Mouse (Mus musculus) adrenal gland, postnatal 14 days (tissue): ENCODE results near the gene Narfl. TPM values are rescaled to one million over a fixed set of nuclear protein-coding genes. Genes with fewer than 3 reads are reported as not detected.
"Not testable (repeated sequence)": the region's sequence is repeated elsewhere in the genome, so short reads cannot be mapped to it uniquely, and the experiment has no call there.

Experiments used
- DNase-seq: peaks from one replicate; pipeline ENCODE4 v3.0.0; 2021; ENCODE audit warnings: mixed read lengths
- long read RNA-seq, 2 experiments: library from polyadenylated mRNA; stranded (forward); transcript quantifications; one replicate each; pipeline ENCODE4 v2.0.0; 2021
- total RNA-seq: library from RNA; stranded (reverse); gene quantifications from 2 replicates; pipeline ENCODE4 v1.2.3, GENCODE M21; 2021

The Narfl gene
- 30.6 and 35.3 TPM in 2 replicates for total RNA-seq
- long read RNA-seq, experiment 1, transcript Narfl-201 (11 exons, 2,555 nt): major isoform, 53 of 68 reads
- long read RNA-seq, experiment 1, partial matches to known transcripts: 0 of 68 reads
- long read RNA-seq, experiment 1, other reads (novel, unspliced or antisense): 15 of 68 reads
- long read RNA-seq, experiment 2, transcript Narfl-201 (11 exons, 2,555 nt): major isoform, 51 of 68 reads
- long read RNA-seq, experiment 2, partial matches to known transcripts: 7 of 68 reads
- long read RNA-seq, experiment 2, other reads (novel, unspliced or antisense): 10 of 68 reads

- DNase-seq: peak; percentile 98
Observed at GRCm38 (mm10) chr17:25773549-25774120, at the start of gene Narfl. Gene Narfl (plus strand): TSS chr17:25773776.

GRCm38 (mm10) chr17:25723919-25724318 lies 49.7 kb upstream of the Narfl start:
- DNase-seq: no peak

GRCm38 (mm10) chr17:25725264-25725663 lies 48.3 kb upstream of the Narfl start:
- DNase-seq: no peak

- DNase-seq: peak; percentile 100
Observed at GRCm38 (mm10) chr17:25727265-25728008, 46.1 kb upstream of the Narfl start, which contains the start of the genes Chtf18 and Rpusd1. Gene Chtf18 (minus strand): TSS chr17:25727419. Gene Rpusd1 (plus strand): TSS chr17:25727670.

- peak; percentile 54 for DNase-seq
Observed at GRCm38 (mm10) chr17:25728009-25728270, 45.6 kb upstream of the Narfl start.

GRCm38 (mm10) chr17:25732082-25732481 lies 41.5 kb upstream of the Narfl start:
- peak; percentile 92 for DNase-seq

GRCm38 (mm10) chr17:25735246-25735645 lies 38.3 kb upstream of the Narfl start:
- DNase-seq: no peak

- no peak for DNase-seq
Observed at GRCm38 (mm10) chr17:25735745-25736144, 37.8 kb upstream of the Narfl start, which contains the start of gene Mslnl. Gene Mslnl (plus strand): TSS chr17:25736042.

- DNase-seq: no peak
Observed at GRCm38 (mm10) chr17:25738861-25739260, 34.7 kb upstream of the Narfl start.

GRCm38 (mm10) chr17:25741471-25741870 lies 32.1 kb upstream of the Narfl start:
- DNase-seq: not testable (repeated sequence)

GRCm38 (mm10) chr17:25743831-25744230 lies 29.7 kb upstream of the Narfl start:
- DNase-seq: peak; percentile 73

- no peak for DNase-seq
Observed at GRCm38 (mm10) chr17:25744311-25744710, 29.3 kb upstream of the Narfl start.

- DNase-seq: peak; percentile 44
Observed at GRCm38 (mm10) chr17:25748238-25748637, 25.3 kb upstream of the Narfl start.

- no peak for DNase-seq
Observed at GRCm38 (mm10) chr17:25749314-25749713, 24.3 kb upstream of the Narfl start.

GRCm38 (mm10) chr17:25751446-25751845 lies 22.1 kb upstream of the Narfl start:
- DNase-seq: peak; percentile 89

- DNase-seq: no peak
Observed at GRCm38 (mm10) chr17:25754241-25754640, 19.3 kb upstream of the Narfl start, which contains the start of gene Msln. Gene Msln (minus strand): TSS chr17:25754378.

- no peak for DNase-seq
Observed at GRCm38 (mm10) chr17:25755086-25755485, 18.5 kb upstream of the Narfl start.

GRCm38 (mm10) chr17:25755627-25756377 lies 17.8 kb upstream of the Narfl start:
- no peak for DNase-seq

- no peak for DNase-seq
Observed at GRCm38 (mm10) chr17:25756378-25757242, 17.0 kb upstream of the Narfl start.

- DNase-seq: no peak
Observed at GRCm38 (mm10) chr17:25757691-25758090, 15.9 kb upstream of the Narfl start.

- DNase-seq: no peak
Observed at GRCm38 (mm10) chr17:25760148-25760547, 13.4 kb upstream of the Narfl start.
